Mouse (Mus musculus) C2C12 (cell line): Measurements from ENCODE around the gene Ddah1.

Experiments
- CEBPB ChIP-seq: IDR thresholded peaks from one replicate; pipeline ENCODE4 v1.6.1; 2011; ENCODE audit warnings: low read depth, mild to moderate bottlenecking, control low read depth, moderate library complexity
- CTCF ChIP-seq: IDR thresholded peaks from one replicate; pipeline ENCODE4 v1.5.1; 2011; ENCODE audit not compliant: control insufficient read depth, insufficient read depth, insufficient read length
- FOSL1 ChIP-seq: IDR thresholded peaks from one replicate; pipeline ENCODE4 v1.8.0; 2011; ENCODE audit warnings: mild to moderate bottlenecking, low read length; ENCODE audit not compliant: poor library complexity, insufficient read depth, severe bottlenecking
- MAX ChIP-seq: IDR thresholded peaks from one replicate; pipeline ENCODE4 v1.6.1; 2011; ENCODE audit warnings: mild to moderate bottlenecking, control low read depth
- MYOD1 ChIP-seq: IDR thresholded peaks from one replicate; pipeline ENCODE4 v1.6.1; 2011; ENCODE audit warnings: low read depth; ENCODE audit not compliant: control insufficient read depth, insufficient read length
- MYOG ChIP-seq: IDR thresholded peaks from one replicate; pipeline ENCODE4 v1.6.1; 2011; ENCODE audit not compliant: control insufficient read depth, insufficient read length; ENCODE audit errors: extremely low read depth

- no peak for TF ChIP-seq CTCF
- no peak for TF ChIP-seq CEBPB
- TF ChIP-seq MYOG, result no peak
- no peak for TF ChIP-seq MYOD1
- no peak for TF ChIP-seq FOSL1
- TF ChIP-seq MAX, result no peak
Measured at GRCm38 (mm10) chr3:145768439-145768838, 10.0 kb downstream of the Ddah1 start.
